Mouse (Mus musculus): ENCODE measurements around the gene Mrpl12. TPM values are rescaled to one million over a fixed set of nuclear protein-coding genes. Genes with fewer than 3 reads are reported as not detected.

Gene Mrpl12
- polyA plus RNA-seq, 1 experiment = 218 TPM

DNA sequence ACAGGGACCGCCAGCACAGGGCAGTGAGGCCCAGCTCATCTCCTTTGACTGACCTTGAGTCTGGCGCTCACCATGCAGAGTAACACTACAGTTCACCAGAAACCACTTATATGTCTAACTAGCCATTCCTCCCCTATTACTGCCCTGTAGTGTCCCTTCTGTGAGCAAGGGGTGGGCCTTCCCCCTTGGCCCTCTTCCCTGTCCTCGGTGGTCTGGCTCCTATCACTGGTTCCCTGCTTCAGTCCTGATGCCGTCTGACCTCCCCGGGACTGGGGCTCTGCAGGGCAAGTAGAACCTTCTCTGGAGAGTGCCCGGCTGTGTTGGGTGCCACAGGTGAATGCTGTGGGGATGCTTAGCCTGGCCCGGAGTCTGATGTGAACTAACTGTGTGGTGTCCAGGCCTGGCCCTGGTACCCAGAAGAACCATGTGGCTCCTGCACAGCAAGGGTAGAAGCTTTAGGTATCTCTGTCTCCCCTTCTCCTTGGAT, 922 bp upstream of the Mrpl12 start:
- H3K79me2 ChIP-seq (ENCODE audit: control insufficient read depth, insufficient read depth) = peaks cover 24% of the 10 kb centered on the region
- H3K4me3 ChIP-seq = peak overlapping the region; percentile 91
- H3ac ChIP-seq (ENCODE audit: control insufficient read depth, insufficient read length) = no peak overlapping the region
- TF ChIP-seq REST (IDR thresholded peaks at IDR 0.05; ENCODE audit: insufficient read depth, insufficient read length) (no peak), CEBPB (IDR thresholded peaks at IDR 0.05; ENCODE audit: insufficient read depth, poor library complexity, severe bottlenecking) (no peak)
- H3K4me2 ChIP-seq (ENCODE audit: low read depth) = peak overlapping the region; percentile 78
- no peaks in the 10 kb centered on the region for H3K27me3 ChIP-seq (ENCODE audit: control insufficient read depth, insufficient read depth, insufficient read length)
- H3K36me3 ChIP-seq (ENCODE audit: control insufficient read depth, insufficient read depth) = peaks cover 28% of the 10 kb centered on the region

DNA sequence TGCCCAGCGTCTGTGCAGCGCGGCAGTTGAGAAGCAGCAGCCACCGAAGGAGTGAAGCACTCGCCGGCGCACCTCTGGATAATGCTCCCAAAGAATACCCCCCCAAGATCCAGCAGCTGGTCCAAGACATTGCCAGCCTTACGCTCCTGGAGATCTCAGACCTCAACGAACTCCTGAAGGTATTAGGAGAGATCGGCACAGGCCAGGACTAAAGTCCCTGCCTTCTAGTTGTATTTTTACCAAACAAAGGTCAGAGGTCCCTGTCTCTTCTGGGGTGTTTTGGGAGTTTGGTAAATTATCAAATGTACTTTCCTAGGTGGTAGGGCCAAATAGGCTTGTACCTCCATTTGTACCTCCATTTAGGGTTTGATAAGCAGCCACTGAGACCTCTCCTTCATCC, 838 bp downstream of the Mrpl12 start:
- Histone ChIP-seq H3K27me3 (ENCODE audit: control insufficient read depth, insufficient read depth, insufficient read length) (no peaks in the 10 kb centered on the region), H3ac (ENCODE audit: control insufficient read depth, insufficient read length) (peak overlapping the region; percentile 90), H3K36me3 (ENCODE audit: control insufficient read depth, insufficient read depth) (peaks cover 28% of the 10 kb centered on the region), H3K4me3 (peak overlapping the region; percentile 91), H3K79me2 (ENCODE audit: control insufficient read depth, insufficient read depth) (peaks cover 24% of the 10 kb centered on the region), H3K4me2 (ENCODE audit: low read depth) (peak overlapping the region; percentile 92)
- TF ChIP-seq CEBPB (IDR thresholded peaks at IDR 0.05; ENCODE audit: insufficient read depth, poor library complexity, severe bottlenecking) = no peak
- TF ChIP-seq MAX (IDR thresholded peaks at IDR 0.05; ENCODE audit: low read depth) = no peak
- TF ChIP-seq SRF (IDR thresholded peaks at IDR 0.05; ENCODE audit: control insufficient read depth, insufficient read length, low read depth) = no peak
- TF ChIP-seq POLR2A (IDR thresholded peaks at IDR 0.05; ENCODE audit: insufficient read length, low read depth) = no peak
- no peak for TF ChIP-seq MYOD1 (IDR thresholded peaks at IDR 0.05; ENCODE audit: control insufficient read depth in 1 of 3, insufficient read length in 2 of 3, low read depth in 2 of 3)
- TF ChIP-seq TCF12 (IDR thresholded peaks at IDR 0.05; ENCODE audit: insufficient read depth, poor library complexity, severe bottlenecking) = no peak
- no peak for TF ChIP-seq MYOG (IDR thresholded peaks at IDR 0.05; ENCODE audit: control insufficient read depth in 1 of 3, insufficient read depth in 1 of 3, insufficient read length in 2 of 3, low read depth in 2 of 3)
- TF ChIP-seq REST (IDR thresholded peaks at IDR 0.05; ENCODE audit: insufficient read depth, insufficient read length) = no peak

DNA sequence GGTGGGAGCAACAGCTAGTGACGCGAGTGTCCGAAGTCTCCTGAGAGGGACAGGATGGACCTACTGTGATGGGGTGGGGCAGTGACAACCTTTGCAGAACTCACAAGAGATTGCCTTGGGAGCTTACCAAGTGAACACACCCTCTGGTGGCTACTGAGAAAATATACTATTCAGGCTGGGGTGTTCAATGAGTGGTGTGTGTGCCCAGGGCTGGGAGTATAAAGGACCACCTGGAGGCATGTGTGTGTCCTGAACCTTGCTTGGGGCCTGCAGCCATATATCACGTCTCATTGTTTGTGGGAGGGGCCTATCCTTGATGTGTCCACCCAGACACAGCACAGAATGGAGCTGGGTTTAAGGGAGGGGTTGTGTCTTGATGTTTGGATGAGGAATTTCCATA, 4.1 kb downstream of the Mrpl12 start:
- no peak overlapping the region for H3ac ChIP-seq (ENCODE audit: control insufficient read depth, insufficient read length)

DNA sequence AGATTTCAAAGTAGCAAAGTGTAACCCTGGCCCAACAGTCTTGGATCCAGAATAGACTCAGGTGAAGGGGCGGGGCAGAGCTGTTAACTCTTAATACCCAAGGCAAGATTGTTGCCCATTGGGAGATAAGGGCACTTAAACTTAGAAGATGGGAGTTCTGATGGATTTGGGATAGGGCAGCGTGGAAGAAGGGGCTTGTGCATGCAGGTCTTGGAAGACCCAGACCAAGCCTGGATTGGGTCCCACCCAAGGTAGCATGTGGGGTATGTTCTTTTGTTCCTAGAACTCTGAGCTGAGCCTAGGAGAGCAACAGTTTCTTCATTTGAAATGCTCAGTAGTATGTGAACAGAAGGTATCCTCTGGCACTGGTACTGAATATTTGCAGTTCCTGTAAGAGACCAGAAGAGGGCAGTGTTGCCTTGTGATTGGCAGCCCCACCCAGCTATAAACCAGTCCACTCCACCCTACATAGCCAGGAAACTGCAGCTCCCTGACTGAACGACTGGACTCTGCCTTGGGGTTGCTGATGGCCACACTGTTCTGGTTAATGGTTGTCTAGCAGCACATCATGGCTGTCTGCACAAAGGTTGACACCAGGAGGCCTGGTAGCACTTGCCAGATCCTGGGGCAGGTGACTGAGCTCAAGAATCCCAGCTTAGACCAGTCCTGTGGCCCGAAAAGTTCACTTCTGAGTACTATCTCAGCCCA, 4.8 kb downstream of the Mrpl12 start:
- Histone ChIP-seq H3ac (ENCODE audit: control insufficient read depth, insufficient read length) (no peak overlapping the region), H3K79me2 (ENCODE audit: control insufficient read depth, insufficient read depth) (peaks cover 34% of the 10 kb centered on the region), H3K4me2 (ENCODE audit: low read depth) (no peak overlapping the region), H3K27me3 (ENCODE audit: control insufficient read depth, insufficient read depth, insufficient read length) (no peaks in the 10 kb centered on the region), H3K36me3 (ENCODE audit: control insufficient read depth, insufficient read depth) (peaks cover 16% of the 10 kb centered on the region), H3K4me3 (no peak overlapping the region)
- peak; percentile 60 for TF ChIP-seq POLR2AphosphoS2 (IDR thresholded peaks at IDR 0.05; ENCODE audit: insufficient read length, low read depth)
- TF ChIP-seq CEBPB (IDR thresholded peaks at IDR 0.05; ENCODE audit: insufficient read depth, poor library complexity, severe bottlenecking) = no peak

More for the DNA sequence above, 4.1 kb downstream of the Mrpl12 start:
- peaks cover 30% of the 10 kb centered on the region for H3K79me2 ChIP-seq (ENCODE audit: control insufficient read depth, insufficient read depth)
- no peak overlapping the region for H3K4me2 ChIP-seq (ENCODE audit: low read depth)
- no peaks in the 10 kb centered on the region for H3K27me3 ChIP-seq (ENCODE audit: control insufficient read depth, insufficient read depth, insufficient read length)
- TF ChIP-seq E2F4 (IDR thresholded peaks at IDR 0.05; ENCODE audit: insufficient read depth) (no peak), MYOD1 (IDR thresholded peaks at IDR 0.05; ENCODE audit: control insufficient read depth in 1 of 3, insufficient read length in 2 of 3, low read depth in 2 of 3) (no peak), MAX (IDR thresholded peaks at IDR 0.05; ENCODE audit: low read depth) (no peak), TCF12 (IDR thresholded peaks at IDR 0.05; ENCODE audit: insufficient read depth, poor library complexity, severe bottlenecking) (no peak), SRF (IDR thresholded peaks at IDR 0.05; ENCODE audit: control insufficient read depth, insufficient read length, low read depth) (no peak)
- peaks cover 16% of the 10 kb centered on the region for H3K36me3 ChIP-seq (ENCODE audit: control insufficient read depth, insufficient read depth)
- no peak overlapping the region for H3K4me3 ChIP-seq

DNA sequence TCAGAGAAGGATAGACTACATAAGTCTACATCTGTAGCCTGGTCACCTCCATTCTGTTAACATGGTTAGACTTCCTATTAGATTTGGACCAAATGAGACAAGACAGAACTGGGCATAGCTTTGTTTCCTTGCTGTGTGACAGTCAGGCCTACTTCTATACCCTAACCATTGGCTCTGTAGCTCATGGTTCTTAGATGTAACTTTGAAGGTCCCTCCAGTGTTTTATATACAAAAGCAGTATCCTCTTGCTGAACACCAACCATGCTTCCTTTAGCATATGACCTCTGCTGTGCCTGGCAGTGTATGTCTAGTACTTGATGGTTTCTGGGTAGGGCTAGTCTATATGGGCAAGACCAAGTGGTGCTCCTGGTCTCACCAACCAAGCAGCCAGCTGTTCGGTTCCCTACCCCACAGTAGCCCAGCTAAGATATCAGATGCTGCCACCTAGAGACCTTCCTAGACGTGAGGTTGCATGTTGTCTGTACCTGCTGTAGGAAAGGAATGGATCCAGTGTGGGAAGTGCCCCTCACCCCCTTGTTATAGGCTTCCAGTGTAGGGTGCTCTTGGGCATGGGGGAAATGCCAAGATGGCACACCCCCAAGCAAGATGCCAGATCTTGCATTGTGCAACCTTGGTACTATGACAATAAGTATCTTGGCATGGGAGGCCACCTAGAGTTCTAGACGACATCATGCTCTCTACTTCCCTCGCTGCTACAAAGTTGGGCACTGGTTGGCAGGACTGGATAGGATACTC, 6.1 kb downstream of the Mrpl12 start:
- Histone ChIP-seq H3K4me2 (ENCODE audit: low read depth) (peak overlapping the region; percentile 85), H3K27me3 (ENCODE audit: control insufficient read depth, insufficient read depth, insufficient read length) (no peaks in the 10 kb centered on the region), H3K4me3 (peak overlapping the region; percentile 68)

More for the DNA sequence above, 6.1 kb downstream of the Mrpl12 start:
- Histone ChIP-seq H3K79me2 (ENCODE audit: control insufficient read depth, insufficient read depth) (peaks cover 24% of the 10 kb centered on the region), H3K36me3 (ENCODE audit: control insufficient read depth, insufficient read depth) (peaks cover 17% of the 10 kb centered on the region), H3ac (ENCODE audit: control insufficient read depth, insufficient read length) (no peak overlapping the region)
- no peak for TF ChIP-seq E2F4 (IDR thresholded peaks at IDR 0.05; ENCODE audit: insufficient read depth)
- TF ChIP-seq MYOG (IDR thresholded peaks at IDR 0.05; ENCODE audit: control insufficient read depth in 1 of 3, insufficient read depth in 1 of 3, insufficient read length in 2 of 3, low read depth in 2 of 3) = no peak
- no peak for TF ChIP-seq USF1 (IDR thresholded peaks at IDR 0.05; ENCODE audit: low read depth)
- peak; percentile 9 for TF ChIP-seq POLR2AphosphoS2 (IDR thresholded peaks at IDR 0.05; ENCODE audit: insufficient read length, low read depth)
- TF ChIP-seq TCF12 (IDR thresholded peaks at IDR 0.05; ENCODE audit: insufficient read depth, poor library complexity, severe bottlenecking) = no peak
- no peak for TF ChIP-seq MAX (IDR thresholded peaks at IDR 0.05; ENCODE audit: low read depth)
- no peak for TF ChIP-seq REST (IDR thresholded peaks at IDR 0.05; ENCODE audit: insufficient read depth, insufficient read length)
- TF ChIP-seq SRF (IDR thresholded peaks at IDR 0.05; ENCODE audit: control insufficient read depth, insufficient read length, low read depth) = no peak
- 0 out of 2 replicates have a peak, but pooled peaks have one; percentile 3 for TF ChIP-seq CEBPB (IDR thresholded peaks at IDR 0.05; ENCODE audit: insufficient read depth, poor library complexity, severe bottlenecking)
